Mouse (Mus musculus): ENCODE measurements at regions not wholly inside any gene's neighbourhood (a gene's known extent, or its start where the extent isn't known, plus 50 kb on each side); places are given as distances from the start of the nearest gene placed in this dataset.

GRCm38 (mm10) chr10:122551586-122551985 lies 103.3 kb downstream of the Avpr1a start:
- Histone ChIP-seq H3K4me3 (no peak overlapping the region), H3K27ac (no peak overlapping the region)
- no peak for DNase-seq (ENCODE audit: low spot score in 2 of 2)
- TF ChIP-seq CTCF (conservative IDR thresholded peaks at IDR 0.05): no peak

- no peak overlapping the region for H3K27ac ChIP-seq
- no peak overlapping the region for H3K4me3 ChIP-seq
- peak; percentile 95 for TF ChIP-seq CTCF (conservative IDR thresholded peaks at IDR 0.05)
- DNase-seq (ENCODE audit: low spot score in 2 of 2): peak; percentile 39 to 49
Observed at GRCm38 (mm10) chr10:122553124-122553822, 105.0 kb downstream of the Avpr1a start.

- H3K4me3 ChIP-seq: no peak overlapping the region
- no peak for TF ChIP-seq CTCF (conservative IDR thresholded peaks at IDR 0.05)
- H3K27ac ChIP-seq: no peak overlapping the region
- no peak for DNase-seq (ENCODE audit: low spot score in 2 of 2)
Observed at GRCm38 (mm10) chr10:122553851-122554250, 105.6 kb downstream of the Avpr1a start.

- H3K4me3 ChIP-seq: no peak overlapping the region
- TF ChIP-seq CTCF (conservative IDR thresholded peaks at IDR 0.05): no peak
- no peak overlapping the region for H3K27ac ChIP-seq
- no peak for DNase-seq (ENCODE audit: low spot score in 2 of 2)
Observed at GRCm38 (mm10) chr10:122558660-122559059, 110.4 kb downstream of the Avpr1a start.

- no peak for DNase-seq (ENCODE audit: low spot score in 2 of 2)
- Histone ChIP-seq H3K4me3 (no peak overlapping the region), H3K27ac (no peak overlapping the region)
- TF ChIP-seq CTCF (conservative IDR thresholded peaks at IDR 0.05): no peak
Observed at GRCm38 (mm10) chr10:122560001-122560695, 111.8 kb downstream of the Avpr1a start.

- no peak overlapping the region for H3K27ac ChIP-seq
- H3K4me3 ChIP-seq: no peak overlapping the region
- no peak for DNase-seq (ENCODE audit: low spot score in 2 of 2)
- TF ChIP-seq CTCF (conservative IDR thresholded peaks at IDR 0.05): no peak
Observed at GRCm38 (mm10) chr10:122561924-122562323, 113.6 kb downstream of the Avpr1a start.

GRCm38 (mm10) chr10:122562542-122562941 lies 114.2 kb downstream of the Avpr1a start:
- Histone ChIP-seq H3K27ac (no peak overlapping the region), H3K4me3 (no peak overlapping the region)
- no peak for TF ChIP-seq CTCF (conservative IDR thresholded peaks at IDR 0.05)
- no peak for DNase-seq (ENCODE audit: low spot score in 2 of 2)

- no peak overlapping the region for H3K4me3 ChIP-seq
- H3K27ac ChIP-seq: peak overlapping the region; percentile 33
- TF ChIP-seq CTCF (conservative IDR thresholded peaks at IDR 0.05): no peak
- no peak for DNase-seq (ENCODE audit: low spot score in 2 of 2)
Observed at GRCm38 (mm10) chr10:122563973-122564372, 114.6 kb upstream of the Ppm1h start.

GRCm38 (mm10) chr10:122564473-122564872 lies 114.1 kb upstream of the Ppm1h start:
- no peak for DNase-seq (ENCODE audit: low spot score in 2 of 2)
- TF ChIP-seq CTCF (conservative IDR thresholded peaks at IDR 0.05): no peak
- Histone ChIP-seq H3K27ac (peak overlapping the region; percentile 33), H3K4me3 (no peak overlapping the region)

- peak; percentile 33 for TF ChIP-seq CTCF (conservative IDR thresholded peaks at IDR 0.05)
- H3K4me3 ChIP-seq: no peak overlapping the region
- DNase-seq (ENCODE audit: low spot score in 2 of 2): no peak
- no peak overlapping the region for H3K27ac ChIP-seq
Observed at GRCm38 (mm10) chr10:122566601-122567000, 112.0 kb upstream of the Ppm1h start.

- H3K27ac ChIP-seq: no peak overlapping the region
- DNase-seq (ENCODE audit: low spot score in 2 of 2): peak in 1 of 2 experiments; percentile 27
- no peak overlapping the region for H3K4me3 ChIP-seq
- TF ChIP-seq CTCF (conservative IDR thresholded peaks at IDR 0.05): no peak
Observed at GRCm38 (mm10) chr10:122569546-122570202, 108.9 kb upstream of the Ppm1h start.

- no peak for DNase-seq (ENCODE audit: low spot score in 2 of 2)
- Histone ChIP-seq H3K4me3 (no peak overlapping the region), H3K27ac (no peak overlapping the region)
- no peak for TF ChIP-seq CTCF (conservative IDR thresholded peaks at IDR 0.05)
Observed at GRCm38 (mm10) chr10:122570909-122571551, 107.5 kb upstream of the Ppm1h start.
